Mouse (Mus musculus) cortical plate, adult 2 months (tissue): ENCODE data around the gene Polk. TPM values are rescaled to one million over a fixed set of nuclear protein-coding genes. Genes with fewer than 3 reads are reported as not detected.

Experiments
- H3K27ac ChIP-seq: fragments of 200-500 bp; 2 replicates; pipeline ENCODE4 v1.5.1; 2012; ENCODE audit warnings: low read length, control low read depth, inconsistent platforms; ENCODE audit not compliant: insufficient read depth
- H3K4me1 ChIP-seq: fragments of 200-500 bp; 2 replicates; pipeline ENCODE4 v1.6.1; 2011; ENCODE audit warnings: low read length; ENCODE audit not compliant: control insufficient read depth, insufficient read depth
- H3K4me3 ChIP-seq: fragments of 200-500 bp; 2 replicates; pipeline ENCODE4 v1.5.1; 2011; ENCODE audit warnings: mild to moderate bottlenecking, low read length, control low read depth; ENCODE audit not compliant: insufficient read depth
- CTCF ChIP-seq: fragments of 200-500 bp; IDR thresholded peaks from 2 replicates; pipeline ENCODE4 v1.5.1; 2011; ENCODE audit warnings: mild to moderate bottlenecking, control low read depth, low read length; ENCODE audit not compliant: insufficient read depth; ENCODE audit errors: extremely low read depth
- POLR2A ChIP-seq: fragments of 200-500 bp; IDR thresholded peaks from 2 replicates; pipeline ENCODE4 v1.6.1; 2011; ENCODE audit warnings: mild to moderate bottlenecking, low read length, control low read depth; ENCODE audit not compliant: insufficient read depth; ENCODE audit errors: extremely low read depth
- polyA plus RNA-seq: library from polyadenylated mRNA; depleted of rRNA; stranded (reverse); fragments of >200 nt; gene quantifications from 2 replicates; pipeline ENCODE4 v1.2.3, GENCODE M21; 2012; rRNA removed

The Polk gene
- polyA plus RNA-seq, result 7.2 and 8.3 TPM in 2 replicates

- Histone ChIP-seq H3K27ac (peak within 1 kb of the TSS; percentile 94), H3K4me1 (no peaks in the 10 kb centered on the region), H3K4me3 (peak within 1 kb of the TSS; percentile 54)
- TF ChIP-seq POLR2A (peak; percentile 97), CTCF (no peak)
Measured at GRCm38 (mm10) chr13:96542081-96542889, at the start of gene Polk, which contains the start of gene Col4a3bp. Gene Polk (minus strand): TSS chr13:96542579. Gene Col4a3bp (plus strand): TSS chr13:96542618.

GRCm38 (mm10) chr13:96588642-96589041 is 46.3 kb upstream of the Polk start:
- no peak overlapping the region for H3K4me3 ChIP-seq
- H3K27ac ChIP-seq, result no peak overlapping the region
- no peaks in the 10 kb centered on the region; the same call in 1 of the 2 replicates for H3K4me1 ChIP-seq
- no peak for TF ChIP-seq CTCF
- no peak for TF ChIP-seq POLR2A

GRCm38 (mm10) chr13:96586540-96586939 is 44.2 kb upstream of the Polk start:
- TF ChIP-seq POLR2A (no peak), CTCF (no peak)
- no peak overlapping the region for H3K4me3 ChIP-seq
- H3K27ac ChIP-seq, result no peak overlapping the region
- H3K4me1 ChIP-seq, result no peaks in the 10 kb centered on the region

GRCm38 (mm10) chr13:96584201-96584600 is 41.8 kb upstream of the Polk start:
- TF ChIP-seq POLR2A (no peak), CTCF (no peak)
- Histone ChIP-seq H3K4me1 (no peaks in the 10 kb centered on the region), H3K4me3 (no peak overlapping the region), H3K27ac (no peak overlapping the region)

- H3K27ac ChIP-seq, result no peak overlapping the region
- TF ChIP-seq CTCF, result no peak
- TF ChIP-seq POLR2A, result no peak
- no peaks in the 10 kb centered on the region for H3K4me1 ChIP-seq
- H3K4me3 ChIP-seq, result no peak overlapping the region
Measured at GRCm38 (mm10) chr13:96579979-96580378, 37.6 kb upstream of the Polk start.

- Histone ChIP-seq H3K4me1 (no peaks in the 10 kb centered on the region), H3K27ac (no peak overlapping the region)
- TF ChIP-seq CTCF (no peak), POLR2A (no peak)
Measured at GRCm38 (mm10) chr13:96579104-96579503, 36.7 kb upstream of the Polk start.

GRCm38 (mm10) chr13:96574170-96574569 is 31.8 kb upstream of the Polk start:
- TF ChIP-seq POLR2A, result no peak
- TF ChIP-seq CTCF, result no peak

More at GRCm38 (mm10) chr13:96579104-96579503, 36.7 kb upstream of the Polk start:
- no peak overlapping the region for H3K4me3 ChIP-seq

GRCm38 (mm10) chr13:96571016-96571361 is 28.6 kb upstream of the Polk start:
- H3K4me1 ChIP-seq, result no peaks in the 10 kb centered on the region
- TF ChIP-seq POLR2A, result no peak
- no peak for TF ChIP-seq CTCF
- H3K4me3 ChIP-seq, result no peak overlapping the region
- H3K27ac ChIP-seq, result no peak overlapping the region

More at GRCm38 (mm10) chr13:96574170-96574569, 31.8 kb upstream of the Polk start:
- no peak overlapping the region for H3K27ac ChIP-seq
- H3K4me3 ChIP-seq, result no peak overlapping the region
- no peaks in the 10 kb centered on the region for H3K4me1 ChIP-seq

GRCm38 (mm10) chr13:96570313-96571015 is 28.1 kb upstream of the Polk start:
- Histone ChIP-seq H3K4me1 (no peaks in the 10 kb centered on the region), H3K27ac (no peak overlapping the region), H3K4me3 (no peak overlapping the region)
- no peak for TF ChIP-seq POLR2A
- no peak for TF ChIP-seq CTCF

GRCm38 (mm10) chr13:96567977-96568376 is 25.6 kb upstream of the Polk start:
- no peak for TF ChIP-seq POLR2A
- Histone ChIP-seq H3K4me1 (no peaks in the 10 kb centered on the region), H3K27ac (no peak overlapping the region), H3K4me3 (no peak overlapping the region)
